Mouse (Mus musculus) heart, adult 8-10 months (tissue): ENCODE data around the gene Rgs7. TPM values are rescaled to one million over a fixed set of nuclear protein-coding genes. Genes with fewer than 3 reads are reported as not detected.

Source experiments
- DNase-seq: peaks from one replicate; pipeline ENCODE4 v3.0.0; 2022; ENCODE audit warnings: low spot score
- total RNA-seq, 4 experiments: library from RNA; stranded (reverse); gene quantifications; 2 replicates each; pipeline ENCODE4 v1.2.4; 2022

The Rgs7 gene
- total RNA-seq, 4 experiments from 2014 or later, result 0.69 to 1.7 (median 1.3) TPM

GRCm38 (mm10) chr1:175028716-175029204, 463.5 kb downstream of the Rgs7 start:
- DNase-seq, result no peak

- no peak for DNase-seq
Measured at GRCm38 (mm10) chr1:175028267-175028666, 464.0 kb downstream of the Rgs7 start.

- no peak for DNase-seq
Measured at GRCm38 (mm10) chr1:175025781-175026309, 466.5 kb downstream of the Rgs7 start.

- DNase-seq, result no peak
Measured at GRCm38 (mm10) chr1:175024136-175024535, 468.2 kb downstream of the Rgs7 start.

Other genes with a start within 250 kb of the Rgs7 start
- gene Kmo, start 127.9 kb upstream of the Rgs7 start, total RNA-seq, result under 1 TPM; 0.28 to 0.44 (median 0.30) TPM
- gene Fh1, start 133.1 kb upstream of the Rgs7 start, total RNA-seq, result 100 to 1,000 TPM; 543 to 586 (median 574) TPM
- gene Opn3, start 200.3 kb upstream of the Rgs7 start, total RNA-seq, result 1 to 10 TPM; 3.7 to 5.8 (median 4.0) TPM
- gene Chml, start 200.4 kb upstream of the Rgs7 start, total RNA-seq, result 1 to 10 TPM; 6.7 to 9.7 (median 7.7) TPM
- not detected for gene Wdr64, start 206.1 kb upstream of the Rgs7 start, total RNA-seq